Mouse (Mus musculus) gastrocnemius, adult 2 months (tissue): ENCODE measurements at regions not wholly inside any gene's neighbourhood (a gene's known extent, or its start where the extent isn't known, plus 50 kb on each side); places are given as distances from the start of the nearest gene placed in this dataset.

Source experiments
- DNase-seq: peaks from one replicate; pipeline ENCODE4 v3.0.0; 2022
- H3K27ac ChIP-seq: fragments of 200-600 bp; 2 replicates; pipeline ENCODE4 v1.8.1; 2022; ENCODE audit warnings: mild to moderate bottlenecking
- H3K4me3 ChIP-seq: fragments of 200-600 bp; 2 replicates; pipeline ENCODE4 v1.8.1; 2022; ENCODE audit warnings: mild to moderate bottlenecking, moderate library complexity
- CTCF ChIP-seq: fragments of 200-600 bp; IDR thresholded peaks from 2 replicates; pipeline ENCODE4 v1.8.1; 2022; ENCODE audit warnings: antibody characterized with exemption, mild to moderate bottlenecking, moderate library complexity
- intact Hi-C: fragments of 180-260 bp; cut with DNase I; formaldehyde crosslinking; loops from one replicate; pipeline ENCODE4 v1.15.1; 2025

GRCm38 (mm10) chr3:157842872-157843271 lies 82.0 kb downstream of the Cth start:
- no peak for TF ChIP-seq CTCF
- Histone ChIP-seq H3K4me3 (no peak overlapping the region), H3K27ac (no peak overlapping the region)
- DNase-seq, result no peak
- intact Hi-C loops, result no loop called here

- no peak for DNase-seq
- no peak overlapping the region for H3K4me3 ChIP-seq
- no peak for TF ChIP-seq CTCF
- no peak overlapping the region for H3K27ac ChIP-seq
- intact Hi-C loops, result no loop called here
Measured at GRCm38 (mm10) chr3:157841164-157841719, 83.6 kb downstream of the Cth start.

GRCm38 (mm10) chr3:157804307-157804706 lies 120.6 kb downstream of the Cth start:
- intact Hi-C loops, result no loop called here
- Histone ChIP-seq H3K27ac (no peak overlapping the region), H3K4me3 (no peak overlapping the region)
- TF ChIP-seq CTCF, result no peak
- no peak for DNase-seq

- intact Hi-C loops, result no loop called here
- Histone ChIP-seq H3K4me3 (no peak overlapping the region), H3K27ac (no peak overlapping the region)
- no peak for TF ChIP-seq CTCF
- no peak for DNase-seq
Measured at GRCm38 (mm10) chr3:157803356-157803755, 121.5 kb downstream of the Cth start.

- TF ChIP-seq CTCF, result no peak
- intact Hi-C loops, result no loop called here
Measured at GRCm38 (mm10) chr3:157787559-157788256, 137.2 kb downstream of the Cth start.

GRCm38 (mm10) chr3:157781071-157781470 lies 143.8 kb downstream of the Cth start:
- intact Hi-C loops, result no loop called here
- Histone ChIP-seq H3K27ac (no peak overlapping the region), H3K4me3 (no peak overlapping the region)
- TF ChIP-seq CTCF, result no peak
- no peak for DNase-seq

More at GRCm38 (mm10) chr3:157787559-157788256, 137.2 kb downstream of the Cth start:
- no peak overlapping the region for H3K4me3 ChIP-seq
- DNase-seq, result no peak
- H3K27ac ChIP-seq, result no peak overlapping the region

GRCm38 (mm10) chr3:157777779-157778178 lies 147.1 kb downstream of the Cth start:
- H3K4me3 ChIP-seq, result no peak overlapping the region
- no peak overlapping the region for H3K27ac ChIP-seq
- no peak for DNase-seq
- TF ChIP-seq CTCF, result no peak
- intact Hi-C loops, result no loop called here

- no peak for DNase-seq
- no peak overlapping the region for H3K27ac ChIP-seq
- TF ChIP-seq CTCF, result no peak
- intact Hi-C loops, result no loop called here
- H3K4me3 ChIP-seq, result no peak overlapping the region
Measured at GRCm38 (mm10) chr3:157763487-157764199, 161.2 kb downstream of the Cth start.

- H3K27ac ChIP-seq, result no peak overlapping the region
- intact Hi-C loops, result no loop called here
- TF ChIP-seq CTCF, result no peak
- no peak for DNase-seq
- no peak overlapping the region for H3K4me3 ChIP-seq
Measured at GRCm38 (mm10) chr3:157759856-157760255, 165.0 kb downstream of the Cth start.

- no peak for DNase-seq
- H3K4me3 ChIP-seq, result no peak overlapping the region
- no peak for TF ChIP-seq CTCF
- intact Hi-C loops, result no loop called here
- H3K27ac ChIP-seq, result no peak overlapping the region
Measured at GRCm38 (mm10) chr3:157754826-157755225, 170.1 kb downstream of the Cth start.

GRCm38 (mm10) chr3:157750266-157750665 lies 174.6 kb downstream of the Cth start:
- H3K27ac ChIP-seq, result no peak overlapping the region
- intact Hi-C loops, result no loop called here
- DNase-seq, result no peak
- no peak overlapping the region for H3K4me3 ChIP-seq
- no peak for TF ChIP-seq CTCF

GRCm38 (mm10) chr3:157748395-157749037 lies 176.4 kb downstream of the Cth start:
- Histone ChIP-seq H3K4me3 (no peak overlapping the region), H3K27ac (no peak overlapping the region)
- no peak for TF ChIP-seq CTCF
- no peak for DNase-seq
- intact Hi-C loops, result no loop called here

GRCm38 (mm10) chr3:157743000-157743399 lies 176.3 kb downstream of the Ptger3 start:
- no peak overlapping the region for H3K27ac ChIP-seq
- no peak for TF ChIP-seq CTCF
- H3K4me3 ChIP-seq, result no peak overlapping the region
- DNase-seq, result no peak
- intact Hi-C loops, result no loop called here
